Mouse (Mus musculus) embryo, embryonic 9.5 days (tissue): ENCODE measurements around the gene Arhgef18.

Experiments
- DNase-seq: peaks from one replicate; pipeline ENCODE4 v3.0.0-alpha.2; 2017; ENCODE audit errors: extremely low spot score

Gene Arhgef18

GRCm38 (mm10) chr8:3392771-3393710, at the start of gene Arhgef18:
Gene Arhgef18, plus strand, starts transcription at chr8:3393006.
- DNase-seq = peak; percentile 82

GRCm38 (mm10) chr8:3345337-3345736, 47.5 kb upstream of the Arhgef18 start:
- no peak for DNase-seq

- DNase-seq = no peak
Measured at GRCm38 (mm10) chr8:3346691-3347413, 46.0 kb upstream of the Arhgef18 start.

GRCm38 (mm10) chr8:3348142-3348823, 44.5 kb upstream of the Arhgef18 start:
- DNase-seq = no peak

GRCm38 (mm10) chr8:3350747-3351146, 42.1 kb upstream of the Arhgef18 start:
- no peak for DNase-seq

GRCm38 (mm10) chr8:3352715-3353114, 40.1 kb upstream of the Arhgef18 start:
- no peak for DNase-seq

- DNase-seq = no peak
Measured at GRCm38 (mm10) chr8:3353189-3353810, 39.5 kb upstream of the Arhgef18 start, which contains the start of gene A430078G23Rik. Gene A430078G23Rik, plus strand, starts transcription at chr8:3353415.

- no peak for DNase-seq
Measured at GRCm38 (mm10) chr8:3353811-3354442, 38.9 kb upstream of the Arhgef18 start.

- no peak for DNase-seq
Measured at GRCm38 (mm10) chr8:3354443-3354812, 38.4 kb upstream of the Arhgef18 start.

- DNase-seq = no peak
Measured at GRCm38 (mm10) chr8:3355586-3355985, 37.2 kb upstream of the Arhgef18 start.

GRCm38 (mm10) chr8:3358060-3358459, 34.7 kb upstream of the Arhgef18 start:
- DNase-seq = peak; percentile 74

- DNase-seq = no peak
Measured at GRCm38 (mm10) chr8:3367086-3367485, 25.7 kb upstream of the Arhgef18 start.

GRCm38 (mm10) chr8:3368091-3368490, 24.7 kb upstream of the Arhgef18 start:
- DNase-seq = no peak

GRCm38 (mm10) chr8:3375748-3376147, 17.1 kb upstream of the Arhgef18 start:
- DNase-seq = no peak

GRCm38 (mm10) chr8:3376641-3377274, 16.0 kb upstream of the Arhgef18 start:
- DNase-seq = no peak

- peak; percentile 67 for DNase-seq
Measured at GRCm38 (mm10) chr8:3387286-3387685, 5.5 kb upstream of the Arhgef18 start.

- no peak for DNase-seq
Measured at GRCm38 (mm10) chr8:3388591-3389338, 4.0 kb upstream of the Arhgef18 start.

- DNase-seq = no peak
Measured at GRCm38 (mm10) chr8:3389506-3389905, 3.3 kb upstream of the Arhgef18 start.

GRCm38 (mm10) chr8:3392293-3392692, 513 bp upstream of the Arhgef18 start:
- no peak for DNase-seq

- no peak for DNase-seq
Measured at GRCm38 (mm10) chr8:3394600-3394999, 1.8 kb downstream of the Arhgef18 start.
